Mouse (Mus musculus): ENCODE results near the gene Tor2a. TPM values are rescaled to one million over a fixed set of nuclear protein-coding genes. Genes with fewer than 3 reads are reported as not detected.

Tor2a gene
- total RNA-seq, 2 experiments from 2014 or later = 17.7 to 24.2 TPM

- ATAC-seq (ENCODE audit: poor library complexity, severe bottlenecking) = no peak
Observed at GRCm38 (mm10) chr2:32798251-32798962, 41.4 kb downstream of the Tor2a start.

- no peak for ATAC-seq (ENCODE audit: poor library complexity, severe bottlenecking)
Observed at GRCm38 (mm10) chr2:32808816-32809566, 52.0 kb downstream of the Tor2a start.

Other genes starting within 250 kb of the Tor2a start
- gene Fam102a, start 221.9 kb upstream of the Tor2a start, total RNA-seq (2015) = 6.5 and 6.6 TPM in 2 replicates
- gene Fam102a, start 221.9 kb upstream of the Tor2a start, total RNA-seq (2017) = 4.6 and 4.8 TPM in 2 replicates
- gene Dpm2, start 186.4 kb upstream of the Tor2a start, total RNA-seq (2015) = 82.8 and 91.7 TPM in 2 replicates
- gene Dpm2, start 186.4 kb upstream of the Tor2a start, total RNA-seq (2017) = 32.0 and 35.3 TPM in 2 replicates
- 0.31 TPM in 1 of 2 replicates, not detected in the other for gene Pip5kl1, start 182.4 kb upstream of the Tor2a start, total RNA-seq (2015)
- not detected in 2 replicates for gene Pip5kl1, start 182.4 kb upstream of the Tor2a start, total RNA-seq (2017)
- not detected in 2 replicates for gene 9430097D07Rik, start 181.6 kb upstream of the Tor2a start, total RNA-seq (2015)
- not detected in 2 replicates for gene 9430097D07Rik, start 181.6 kb upstream of the Tor2a start, total RNA-seq (2017)
- 5.8 and 9.2 TPM in 2 replicates for gene St6galnac4, start 170.1 kb upstream of the Tor2a start, total RNA-seq (2015)
- gene St6galnac4, start 170.1 kb upstream of the Tor2a start, total RNA-seq (2017) = 8.6 and 12.1 TPM in 2 replicates
- 8.2 and 8.6 TPM in 2 replicates for gene St6galnac6, start 157.5 kb upstream of the Tor2a start, total RNA-seq (2015)
- 13.1 and 13.3 TPM in 2 replicates for gene St6galnac6, start 157.5 kb upstream of the Tor2a start, total RNA-seq (2017)
- gene Ak1, start 135.5 kb upstream of the Tor2a start, total RNA-seq (2015) = not detected in 2 replicates
- not detected in 2 replicates for gene Ak1, start 135.5 kb upstream of the Tor2a start, total RNA-seq (2017)
- gene Eng, start 110.6 kb upstream of the Tor2a start, total RNA-seq (2015) = 6.3 and 7.9 TPM in 2 replicates
- 2.0 and 2.2 TPM in 2 replicates for gene Eng, start 110.6 kb upstream of the Tor2a start, total RNA-seq (2017)
- gene Fpgs, start 53.1 kb upstream of the Tor2a start, total RNA-seq (2015) = 0.91 and 4.6 TPM in 2 replicates
- gene Fpgs, start 53.1 kb upstream of the Tor2a start, total RNA-seq (2017) = 2.6 and 3.0 TPM in 2 replicates
- 82.1 and 84.4 TPM in 2 replicates for gene Cdk9, start 44.2 kb upstream of the Tor2a start, total RNA-seq (2015)
- 73.9 and 79.2 TPM in 2 replicates for gene Cdk9, start 44.2 kb upstream of the Tor2a start, total RNA-seq (2017)
- gene Sh2d3c, start 36.2 kb upstream of the Tor2a start, total RNA-seq (2015) = 49.8 and 56.2 TPM in 2 replicates
- 30.1 and 38.2 TPM in 2 replicates for gene Sh2d3c, start 36.2 kb upstream of the Tor2a start, total RNA-seq (2017)
- not detected in 2 replicates for gene 6330409D20Rik, start 16.2 kb upstream of the Tor2a start, total RNA-seq (2015)
- not detected in 2 replicates for gene 6330409D20Rik, start 16.2 kb upstream of the Tor2a start, total RNA-seq (2017)
- not detected in 2 replicates for gene Ttc16, start 18.4 kb downstream of the Tor2a start, total RNA-seq (2015)
- gene Ttc16, start 18.4 kb downstream of the Tor2a start, total RNA-seq (2017) = not detected in 2 replicates
- 0.57 TPM in 1 of 2 replicates, not detected in the other for gene Ptrh1, start 18.6 kb downstream of the Tor2a start, total RNA-seq (2015)
- 0.88 and 5.4 TPM in 2 replicates for gene Ptrh1, start 18.6 kb downstream of the Tor2a start, total RNA-seq (2017)
- not detected in 2 replicates for gene Cfap157, start 27.2 kb downstream of the Tor2a start, total RNA-seq (2015)
- not detected in 2 replicates for gene Cfap157, start 27.2 kb downstream of the Tor2a start, total RNA-seq (2017)
- gene Stxbp1, start 90.0 kb downstream of the Tor2a start, total RNA-seq (2015) = 0.09 and 0.30 TPM in 2 replicates
- 0.48 and 1.3 TPM in 2 replicates for gene Stxbp1, start 90.0 kb downstream of the Tor2a start, total RNA-seq (2017)
- 18.4 and 20.9 TPM in 2 replicates for gene Fam129b, start 118.9 kb downstream of the Tor2a start, total RNA-seq (2015)
- 38.3 and 40.7 TPM in 2 replicates for gene Fam129b, start 118.9 kb downstream of the Tor2a start, total RNA-seq (2017)
- 1,104 and 1,138 TPM in 2 replicates for gene Rpl12, start 204.3 kb downstream of the Tor2a start, total RNA-seq (2015)
- gene Rpl12, start 204.3 kb downstream of the Tor2a start, total RNA-seq (2017) = 1,103 and 1,144 TPM in 2 replicates
- 3.2 and 5.5 TPM in 2 replicates for gene Lrsam1, start 204.4 kb downstream of the Tor2a start, total RNA-seq (2015)
- gene Lrsam1, start 204.4 kb downstream of the Tor2a start, total RNA-seq (2017) = 7.2 and 10.6 TPM in 2 replicates
- 1.4 and 1.5 TPM in 2 replicates for gene Slc2a8, start 224.8 kb downstream of the Tor2a start, total RNA-seq (2015)
- gene Slc2a8, start 224.8 kb downstream of the Tor2a start, total RNA-seq (2017) = 0.89 and 1.8 TPM in 2 replicates